Mouse (Mus musculus) midbrain, postnatal 0 days (tissue): ENCODE results near the gene C1qtnf9. TPM values are rescaled to one million over a fixed set of nuclear protein-coding genes. Genes with fewer than 3 reads are reported as not detected.

ENCODE experiments used
- ATAC-seq: fragments of 200-750 bp; cut with Nextera tagmentation; 2 replicates; pipeline ENCODE4 v1.8.0; 2017; ENCODE audit warnings: moderate number of reproducible peaks, mild to moderate bottlenecking, moderate TSS enrichment, moderate library complexity; ENCODE audit not compliant: low FRiP score
- DNase-seq: peaks from one replicate; pipeline ENCODE4 v3.0.0-alpha.2; 2015; ENCODE audit warnings: low spot score
- H3K27ac ChIP-seq: fragments of 300-500 bp; sonication (generic); 2 replicates; pipeline ENCODE4 v1.5.1; 2014; ENCODE audit warnings: low read depth, mild to moderate bottlenecking, low read length, mixed read lengths
- H3K27me3 ChIP-seq: fragments of 300-500 bp; sonication (generic); 2 replicates; pipeline ENCODE4 v1.6.1; 2014; ENCODE audit warnings: low read length, control low read depth, mixed read lengths; ENCODE audit not compliant: insufficient read depth
- H3K36me3 ChIP-seq: fragments of 300-500 bp; sonication (generic); 2 replicates; pipeline ENCODE4 v1.6.1; 2014; ENCODE audit warnings: low read length, control low read depth, mixed read lengths; ENCODE audit not compliant: insufficient read depth
- H3K4me1 ChIP-seq: fragments of 300-500 bp; sonication (generic); 2 replicates; pipeline ENCODE4 v1.6.1; 2014; ENCODE audit warnings: mild to moderate bottlenecking, control low read depth, antibody characterized with exemption, low read length, mixed read lengths; ENCODE audit not compliant: insufficient read depth
- H3K4me2 ChIP-seq: fragments of 300-500 bp; sonication (generic); 2 replicates; pipeline ENCODE4 v1.6.1; 2014; ENCODE audit warnings: low read depth, mild to moderate bottlenecking, low read length, mixed read lengths; ENCODE audit not compliant: poor library complexity, severe bottlenecking
- H3K4me3 ChIP-seq: fragments of 300-500 bp; sonication (generic); 2 replicates; pipeline ENCODE4 v1.5.1; 2014; ENCODE audit warnings: low read depth, mild to moderate bottlenecking, low read length, moderate library complexity
- H3K9ac ChIP-seq: fragments of 300-500 bp; sonication (generic); replicated peaks from 2 replicates; pipeline ENCODE4 v1.6.1; 2014; ENCODE audit warnings: mild to moderate bottlenecking, low read length, moderate library complexity, mixed read lengths; ENCODE audit not compliant: poor library complexity, severe bottlenecking
- H3K9me3 ChIP-seq: fragments of 300-500 bp; sonication (generic); 2 replicates; pipeline ENCODE4 v1.6.1; 2016; ENCODE audit warnings: low read length, control low read depth
- CTCF ChIP-seq: IDR thresholded peaks from 2 replicates; pipeline ENCODE4 v1.5.1; 2016; ENCODE audit warnings: antibody characterized with exemption, mild to moderate bottlenecking
- WGBS: fragments of 180-500 bp; shearing (Covaris S2); extraction: QIAGEN DNeasy Blood & Tissue Kit; methylation state at CpG from one replicate; pipeline ENCODE4 v1.1.7; 2014; 5-methylcytosine and 5-hydroxymethylcytosine counted together
- polyA plus RNA-seq: library from polyadenylated mRNA; unstranded; fragments of >200 nt; fragmentation: Nextera tagmentation; extraction: Ambion mirVana; gene quantifications from 2 replicates; pipeline ENCODE4 v1.2.1, GENCODE M21; 2015
- total RNA-seq: library from RNA; depleted of rRNA; stranded (reverse); fragments of >200 nt; gene quantifications from 2 replicates; pipeline ENCODE4 v1.2.3, GENCODE M21; 2014

C1qtnf9 gene
- total and polyA plus RNA-seq, 2 experiments from 2014 or later, result 0.10 to 0.11 TPM

DNA sequence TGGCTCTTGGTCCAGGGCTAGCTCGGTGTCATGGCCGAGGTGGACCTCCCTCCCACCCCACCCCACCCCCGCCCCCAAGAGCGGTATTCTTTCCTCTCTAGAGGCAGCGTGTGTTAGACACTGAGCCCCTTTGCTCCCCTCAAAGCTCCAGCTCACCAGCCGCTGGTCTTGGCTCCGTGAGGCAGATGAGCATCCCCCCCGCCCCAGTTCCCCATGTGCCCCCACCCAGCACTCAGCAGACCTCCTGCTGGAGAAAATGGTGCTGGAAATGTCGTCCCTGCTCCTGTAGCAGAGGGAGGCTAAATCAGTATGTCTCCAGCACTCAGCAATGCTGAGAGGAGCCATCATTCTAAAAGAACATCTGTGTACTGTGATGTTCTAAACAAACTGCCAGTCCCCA lies 24.3 kb upstream of the C1qtnf9 start:
- ATAC-seq, result no peak
- Histone ChIP-seq H3K4me2 (no peak overlapping the region), H3K27ac (no peak overlapping the region), H3K9ac (no peak overlapping the region), H3K36me3 (peaks cover 6% of the 10 kb centered on the region; the same call in 1 of the 2 replicates), H3K9me3 (no peaks in the 10 kb centered on the region), H3K4me3 (no peak overlapping the region), H3K4me1 (no peaks in the 10 kb centered on the region), H3K27me3 (no peaks in the 10 kb centered on the region)
- 80% methylated on average over 8 of the region's 9 CpGs for WGBS
- no peak for TF ChIP-seq CTCF
- DNase-seq, result no peak

DNA sequence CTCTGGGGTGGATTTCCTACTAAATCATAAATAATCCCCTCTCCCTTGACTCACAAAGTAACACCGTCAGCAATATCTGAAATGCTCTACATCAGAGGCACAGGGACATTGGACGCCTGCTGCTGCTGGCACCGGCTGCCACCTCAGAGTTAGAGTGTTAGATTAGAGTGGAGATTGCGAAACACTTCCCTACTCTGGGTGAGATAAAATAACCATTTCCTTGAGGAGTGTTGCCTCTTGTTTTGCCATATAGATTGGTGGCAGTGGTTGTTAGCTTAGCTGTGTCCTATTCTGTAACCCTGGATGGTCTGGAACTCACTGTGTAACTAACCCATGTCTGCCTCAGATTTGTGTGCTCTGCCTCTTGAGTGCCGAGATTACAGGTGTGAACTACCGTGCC lies 22.7 kb upstream of the C1qtnf9 start:
- H3K27ac ChIP-seq, result no peak overlapping the region
- H3K4me3 ChIP-seq, result no peak overlapping the region
- 89% methylated on average over 6 of the region's 6 CpGs for WGBS
- no peak for DNase-seq
- no peak for TF ChIP-seq CTCF
- H3K9ac ChIP-seq, result no peak overlapping the region
- no peaks in the 10 kb centered on the region for H3K27me3 ChIP-seq
- no peak overlapping the region for H3K4me2 ChIP-seq
- H3K9me3 ChIP-seq, result no peaks in the 10 kb centered on the region
- no peak for ATAC-seq
- H3K4me1 ChIP-seq, result no peaks in the 10 kb centered on the region
- H3K36me3 ChIP-seq, result peaks cover 6% of the 10 kb centered on the region; the same call in 1 of the 2 replicates

DNA sequence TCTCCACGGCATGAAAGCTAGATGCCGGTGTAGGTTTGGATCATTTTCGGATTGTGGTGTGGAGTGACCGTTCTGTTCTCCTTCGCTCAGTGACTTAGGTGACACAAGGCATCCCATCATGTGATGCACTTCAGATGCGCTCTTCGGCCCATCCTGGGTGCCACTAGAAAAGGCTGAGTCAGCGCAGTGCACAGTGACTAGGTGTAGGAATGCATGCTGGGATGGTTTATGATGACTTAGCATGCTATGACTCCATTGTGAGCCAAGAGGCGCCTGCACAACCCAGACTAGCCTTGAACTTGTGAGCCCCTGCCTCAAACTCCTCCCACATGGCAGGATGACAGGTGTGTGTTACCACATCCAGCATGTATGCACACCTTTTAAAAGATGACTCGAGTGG lies 21.8 kb upstream of the C1qtnf9 start:
- Histone ChIP-seq H3K27me3 (no peaks in the 10 kb centered on the region), H3K9ac (no peak overlapping the region), H3K9me3 (no peaks in the 10 kb centered on the region), H3K4me1 (no peaks in the 10 kb centered on the region), H3K36me3 (peaks cover 6% of the 10 kb centered on the region; the same call in 1 of the 2 replicates), H3K27ac (no peak overlapping the region), H3K4me2 (no peak overlapping the region), H3K4me3 (no peak overlapping the region)
- ATAC-seq (no peak), DNase-seq (no peak)
- no peak for TF ChIP-seq CTCF
- WGBS, result 97% methylated on average over 10 of the region's 10 CpGs

DNA sequence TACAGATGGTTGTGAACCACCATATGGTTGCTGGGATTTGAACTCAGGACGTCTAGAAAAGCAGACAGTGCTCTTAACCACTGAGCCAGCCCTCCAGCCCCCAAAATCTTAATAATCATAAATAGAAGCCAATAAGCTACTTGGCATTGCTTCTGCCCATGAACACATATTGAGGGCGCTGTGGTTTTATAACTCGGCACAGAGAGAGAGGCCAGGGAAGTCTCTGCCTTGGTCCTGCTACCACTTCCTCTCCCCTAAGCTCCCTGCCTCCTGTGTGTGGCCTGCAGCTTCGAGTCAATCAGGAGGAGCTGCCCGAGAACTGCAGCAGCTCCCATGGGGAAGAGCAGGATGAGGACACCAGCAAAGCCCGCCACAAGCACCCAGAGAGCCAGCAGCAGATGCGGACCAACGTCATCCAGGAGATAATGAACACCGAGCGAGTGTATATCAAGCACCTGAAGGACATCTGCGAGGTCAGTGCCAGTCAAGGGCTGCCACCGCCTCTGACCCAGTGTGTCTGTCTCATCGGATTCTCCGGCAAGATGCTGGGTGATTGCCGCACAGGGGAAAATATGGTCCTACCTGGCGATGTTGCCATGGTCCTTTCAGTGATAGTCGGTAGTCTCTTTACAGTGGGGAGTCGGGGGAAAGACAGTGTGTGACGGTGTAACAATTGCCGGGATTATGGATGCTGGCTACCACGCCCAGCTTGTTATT lies 20.6 kb upstream of the C1qtnf9 start:
- no peaks in the 10 kb centered on the region for H3K9me3 ChIP-seq
- no peaks in the 10 kb centered on the region for H3K4me1 ChIP-seq
- TF ChIP-seq CTCF, result no peak
- H3K27me3 ChIP-seq, result no peaks in the 10 kb centered on the region
- no peak overlapping the region for H3K27ac ChIP-seq
- ATAC-seq (no peak), DNase-seq (no peak)
- H3K4me3 ChIP-seq, result no peak overlapping the region
- 94% methylated on average over 21 of the region's 21 CpGs for WGBS
- H3K4me2 ChIP-seq, result no peak overlapping the region
- H3K9ac ChIP-seq, result no peak overlapping the region
- H3K36me3 ChIP-seq, result peaks cover 6% of the 10 kb centered on the region; the same call in 1 of the 2 replicates

DNA sequence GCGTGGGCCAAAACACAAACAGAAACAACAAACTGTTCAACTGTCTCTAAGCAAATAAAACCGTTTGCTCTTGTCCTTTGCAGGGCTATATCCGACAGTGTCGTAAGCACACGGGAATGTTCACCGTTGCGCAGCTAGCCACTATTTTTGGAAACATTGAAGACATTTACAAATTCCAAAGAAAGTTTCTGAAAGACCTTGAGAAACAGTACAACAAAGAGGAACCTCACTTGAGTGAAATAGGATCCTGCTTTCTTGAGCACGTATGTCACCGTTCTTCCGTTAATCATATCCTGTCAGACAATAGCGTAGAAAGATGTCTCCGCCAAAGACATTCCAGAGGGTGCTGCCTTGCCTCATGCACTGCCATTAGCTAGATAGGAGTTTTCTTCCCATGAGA lies 18.1 kb upstream of the C1qtnf9 start:
- H3K4me1 ChIP-seq, result no peaks in the 10 kb centered on the region

DNA sequence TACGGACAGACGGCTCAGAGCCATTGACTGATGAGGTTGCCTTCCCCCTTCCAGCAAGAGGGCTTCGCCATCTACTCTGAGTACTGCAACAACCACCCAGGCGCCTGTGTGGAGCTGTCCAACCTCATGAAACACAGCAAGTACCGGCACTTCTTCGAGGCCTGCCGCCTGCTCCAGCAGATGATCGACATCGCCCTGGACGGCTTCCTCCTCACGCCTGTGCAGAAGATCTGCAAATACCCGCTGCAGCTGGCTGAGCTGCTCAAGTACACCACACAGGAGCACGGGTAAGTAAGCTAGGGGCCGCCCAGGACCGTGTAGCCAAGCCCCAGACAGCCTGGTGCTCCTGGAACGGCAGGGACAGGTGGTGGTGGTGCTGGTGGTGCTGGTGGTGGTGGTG lies 16.4 kb upstream of the C1qtnf9 start:
- TF ChIP-seq CTCF, result no peak
- no peak overlapping the region for H3K4me3 ChIP-seq
- H3K27ac ChIP-seq, result no peak overlapping the region
- no peaks in the 10 kb centered on the region for H3K9me3 ChIP-seq
- no peak overlapping the region for H3K4me2 ChIP-seq
- peaks cover 6% of the 10 kb centered on the region; the same call in 1 of the 2 replicates for H3K36me3 ChIP-seq
- ATAC-seq (no peak), DNase-seq (no peak)
- no peaks in the 10 kb centered on the region for H3K4me1 ChIP-seq
- H3K9ac ChIP-seq, result no peak overlapping the region
- WGBS, result 94% methylated on average over 16 of the region's 16 CpGs
- H3K27me3 ChIP-seq, result no peaks in the 10 kb centered on the region

More for the DNA sequence above, 18.1 kb upstream of the C1qtnf9 start:
- Histone ChIP-seq H3K9me3 (no peaks in the 10 kb centered on the region), H3K27ac (no peak overlapping the region), H3K4me2 (no peak overlapping the region), H3K36me3 (peaks cover 6% of the 10 kb centered on the region; the same call in 1 of the 2 replicates), H3K4me3 (no peak overlapping the region), H3K9ac (no peak overlapping the region), H3K27me3 (no peaks in the 10 kb centered on the region)
- no peak for TF ChIP-seq CTCF
- ATAC-seq, result no peak
- DNase-seq, result no peak
- WGBS, result 92% methylated on average over 12 of the region's 12 CpGs
